Mouse (Mus musculus): ENCODE results near the gene Fut2.
A peak's percentile ranks its signal among the peaks of the same experiment; 100 is the strongest.

- no peak for TF ChIP-seq CTCF (IDR thresholded peaks at IDR 0.05; ENCODE audit: extremely low read depth, insufficient read depth, low read length)
- peak; percentile 26; the same call in 1 of the 2 replicates for TF ChIP-seq POLR2A (IDR thresholded peaks at IDR 0.05; ENCODE audit: extremely low read depth, insufficient read depth, low read length)
Observed at GRCm38 (mm10) chr7:45711316-45712021, 45.3 kb upstream of the Fut2 start.

Measured in cortical plate, adult 2 months (tissue).